In genomic region chr14:26573556-26573955, GRCm38 (mm10) we compare ENCODE assay signal across 8 mouse cellular contexts. TPM values are rescaled to one million over a fixed set of nuclear protein-coding genes. Genes with fewer than 3 reads are reported as not detected.
DNase-seq lines count a peak whose midpoint lies in the region; ATAC-seq and TF ChIP-seq lines count a peak whose summit lies in the region.
"Not testable (repeated sequence)": the region's sequence is repeated elsewhere in the genome, so short reads cannot be mapped to it uniquely, and the experiment has no call there.

Dennd6a (plus strand) TSS chr14:26573856.

- ATAC-seq in hindbrain, embryonic 13.5 days (ENCODE audit: low FRiP score); limb, embryonic 15.5 days (ENCODE audit: insufficient number of reproducible peaks, low FRiP score, low TSS enrichment, low read depth); midbrain, embryonic 13.5 days: not testable (repeated sequence)

- not testable (repeated sequence) for DNase-seq in adrenal gland, postnatal 25 days; forebrain, embryonic 10.5 days (ENCODE audit: extremely low spot score, low spot score); heart, embryonic 10.5 days (ENCODE audit: low spot score); layer of hippocampus, postnatal 10 days (ENCODE audit: low spot score in 2 of 2); thymus, adult 2 months

- not testable (repeated sequence) for H3K9ac ChIP-seq in hindbrain, embryonic 13.5 days; limb, embryonic 15.5 days; midbrain, embryonic 13.5 days (replicated peaks)

- not testable (repeated sequence) for H3K27ac ChIP-seq in forebrain, embryonic 10.5 days; heart, embryonic 10.5 days; hindbrain, embryonic 13.5 days; limb, embryonic 15.5 days; midbrain, embryonic 13.5 days; thymus, adult 2 months (ENCODE audit: control insufficient read depth, insufficient read depth, low read length)

- not testable (repeated sequence) for H3K4me2 ChIP-seq in hindbrain, embryonic 13.5 days; limb, embryonic 15.5 days; midbrain, embryonic 13.5 days (replicated peaks)

- WGBS in forebrain, embryonic 10.5 days, result 90% methylated on average over 5 of the region's 5 CpGs
- WGBS in heart, embryonic 10.5 days, result 72% methylated on average over 5 of the region's 5 CpGs
- 88% methylated on average over 5 of the region's 5 CpGs for WGBS in hindbrain, embryonic 13.5 days
- WGBS in limb, embryonic 15.5 days, result 83% methylated on average over 5 of the region's 5 CpGs
- 90% methylated on average over 5 of the region's 5 CpGs for WGBS in midbrain, embryonic 13.5 days
- WGBS in thymus, adult 2 months, result 93% methylated on average over 5 of the region's 5 CpGs

- not testable (repeated sequence) for H3K4me3 ChIP-seq in forebrain, embryonic 10.5 days; heart, embryonic 10.5 days; hindbrain, embryonic 13.5 days; limb, embryonic 15.5 days; midbrain, embryonic 13.5 days (replicated peaks); thymus, adult 2 months (ENCODE audit: control insufficient read depth, insufficient read depth, low read length)

- H3K27me3 ChIP-seq in forebrain, embryonic 10.5 days (ENCODE audit: poor library complexity, severe bottlenecking); heart, embryonic 10.5 days (ENCODE audit: insufficient read depth, poor library complexity, severe bottlenecking); hindbrain, embryonic 13.5 days; limb, embryonic 15.5 days; midbrain, embryonic 13.5 days; thymus, adult 2 months (ENCODE audit: control insufficient read depth, insufficient read depth, low read length): not testable (repeated sequence)

- TF ChIP-seq POLR2A in thymus, adult 2 months (IDR thresholded peaks at IDR 0.05; ENCODE audit: control insufficient read depth, extremely low read depth, insufficient read depth, low read length, poor library complexity), result not testable (repeated sequence)

- not testable (repeated sequence) for H3K9me3 ChIP-seq in forebrain, embryonic 10.5 days; heart, embryonic 10.5 days; hindbrain, embryonic 13.5 days; limb, embryonic 15.5 days; midbrain, embryonic 13.5 days

- not testable (repeated sequence) for TF ChIP-seq CTCF in thymus, adult 2 months (IDR thresholded peaks at IDR 0.05; ENCODE audit: borderline replicate concordance, control insufficient read depth, extremely low read depth, insufficient read depth, low read length, poor library complexity)

- H3K36me3 ChIP-seq in forebrain, embryonic 10.5 days (replicated peaks); heart, embryonic 10.5 days; hindbrain, embryonic 13.5 days; limb, embryonic 15.5 days; midbrain, embryonic 13.5 days; thymus, adult 2 months (ENCODE audit: control insufficient read depth, insufficient read depth, low read length): not testable (repeated sequence)

- H3K4me1 ChIP-seq in forebrain, embryonic 10.5 days; heart, embryonic 10.5 days; hindbrain, embryonic 13.5 days (replicated peaks); limb, embryonic 15.5 days; midbrain, embryonic 13.5 days (replicated peaks); thymus, adult 2 months (replicated peaks; ENCODE audit: control insufficient read depth, insufficient read depth, low read length): not testable (repeated sequence)

RNA-seq across cellular contexts. Expression of gene Dennd6a, which starts in this region (rescaled TPM):
- 39.1 and 41.2 TPM in 2 replicates for total RNA-seq in adrenal gland, postnatal 25 days (2021)
- polyA plus RNA-seq in forebrain, embryonic 10.5 days (2016; fragmentation: Nextera tagmentation; extraction: Ambion mirVana), result 30.5 and 31.2 TPM in 2 replicates
- polyA plus RNA-seq in heart, embryonic 10.5 days (2016; fragmentation: Nextera tagmentation; extraction: Ambion mirVana), result 23.0 and 32.0 TPM in 2 replicates
- 20.6 and 20.9 TPM in 2 replicates for polyA plus RNA-seq in hindbrain, embryonic 13.5 days (2015; fragmentation: Nextera tagmentation; extraction: Ambion mirVana)
- total RNA-seq in layer of hippocampus, postnatal 10 days (2021), result 10 to 100 TPM; 26.2 to 28.6 TPM
- 20.3 and 24.3 TPM in 2 replicates for polyA plus RNA-seq in limb, embryonic 15.5 days (2015; fragmentation: Nextera tagmentation; extraction: Ambion mirVana)
- polyA plus RNA-seq in midbrain, embryonic 13.5 days (2015; fragmentation: Nextera tagmentation; extraction: Ambion mirVana), result 19.7 and 21.8 TPM in 2 replicates
- polyA plus RNA-seq in thymus, adult 2 months (2012; rRNA removed), result 17.1 and 19.7 TPM in 2 replicates
